9 mouse cellular contexts compared by ENCODE assay signal in the genomic region with DNA sequence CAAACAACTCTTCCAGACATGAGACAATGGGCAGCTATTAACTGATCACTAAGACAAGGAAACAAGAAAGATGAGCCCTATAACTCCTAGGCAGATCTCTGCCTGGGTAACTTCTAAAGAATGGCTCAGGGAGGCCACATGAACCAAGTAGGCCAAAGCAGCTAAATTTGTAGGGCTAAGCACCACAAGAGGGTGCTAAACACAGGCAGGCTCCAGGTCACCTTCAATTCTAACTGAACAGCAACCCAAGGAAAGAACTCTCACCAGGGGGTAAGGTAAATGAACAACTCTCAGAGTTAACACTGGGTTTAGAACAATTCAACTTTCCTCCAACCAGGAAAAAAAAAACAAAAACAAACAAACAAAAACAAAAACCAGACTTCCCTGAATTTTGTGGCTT. TPM values are rescaled to one million over a fixed set of nuclear protein-coding genes. Genes with fewer than 3 reads are reported as not detected.
DNase-seq lines count a peak whose midpoint lies in the region; ATAC-seq and TF ChIP-seq lines count a peak whose summit lies in the region.
"Had no signal": no experiment of that assay in that cellular context is flagged by ENCODE, and none has a peak within 500 bp of the region (broad histone marks: within the 10 kb centered on the region; RNA-seq: fewer than 3 reads in every experiment).

No protein-coding gene starts in this region.

- peak; percentile 72 for TF ChIP-seq CTCF in liver, postnatal 0 days (IDR thresholded peaks at IDR 0.05; ENCODE audit: low read depth)

- no peak overlapping the region for H3K9ac ChIP-seq in liver, postnatal 0 days (replicated peaks)
- H3K9ac ChIP-seq: lung, embryonic 15.5 days had no signal

- no peak overlapping the region for H3K4me3 ChIP-seq in liver, postnatal 0 days (ENCODE audit: low read depth, low read length)
- H3K4me3 ChIP-seq: lung, embryonic 15.5 days had no signal

- H3K27ac ChIP-seq in liver, postnatal 0 days (ENCODE audit: low read depth) = no peak overlapping the region
- H3K27ac ChIP-seq: lung, embryonic 15.5 days had no signal

- peaks cover 2% of the 10 kb centered on the region; the same call in 1 of the 2 replicates for H3K36me3 ChIP-seq in liver, postnatal 0 days (replicated peaks; ENCODE audit: insufficient read depth, low read length)

- no peak for TF ChIP-seq EP300 in liver, postnatal 0 days (IDR thresholded peaks at IDR 0.05; ENCODE audit: low read depth)

- no peak overlapping the region for H3K4me2 ChIP-seq in liver, postnatal 0 days (ENCODE audit: low read depth, low read length)
- H3K4me2 ChIP-seq: lung, embryonic 15.5 days had no signal

- ATAC-seq in liver, postnatal 0 days = no peak

- no peaks in the 10 kb centered on the region for H3K27me3 ChIP-seq in liver, postnatal 0 days (ENCODE audit: insufficient read depth, low read length)
- H3K27me3 ChIP-seq: lung, embryonic 15.5 days had no signal

- no peaks in the 10 kb centered on the region for H3K9me3 ChIP-seq in liver, postnatal 0 days (ENCODE audit: low read length)
- H3K9me3 ChIP-seq: lung, embryonic 15.5 days had no signal

- peak; percentile 25 for DNase-seq in layer of hippocampus, adult 9-11 months
- DNase-seq in layer of hippocampus, postnatal 36 days = no peak
- peak; percentile 76 for DNase-seq in ES-CJ7 (ENCODE audit: low read depth, low spot score)
- DNase-seq in adipocyte (ENCODE audit: low spot score) = peak; percentile 61
- peak; percentile 21 for DNase-seq in embryo, embryonic 11 days
- peak; percentile 24 for DNase-seq in liver, postnatal 0 days
- DNase-seq in yolk sac, embryonic 10.5 days (ENCODE audit: low spot score) = peak; percentile 29
- DNase-seq in ovary, postnatal 36 days (ENCODE audit: low spot score) = no peak

- no peaks in the 10 kb centered on the region for H3K4me1 ChIP-seq in liver, postnatal 0 days (ENCODE audit: insufficient read depth)
- H3K4me1 ChIP-seq: lung, embryonic 15.5 days had no signal

RNA-seq across cellular contexts. Expression of a gene that starts 48.5 kb away (rescaled TPM):
- 100 to 1,000 TPM; 113 to 119 TPM for total RNA-seq in layer of hippocampus, postnatal 36 days (2021)
- polyA plus RNA-seq in liver, postnatal 0 days (2015; fragmentation: Nextera tagmentation; extraction: Ambion mirVana) = 9.9 and 10.1 TPM in 2 replicates

RNA-seq across cellular contexts. Expression of a gene that starts 53.8 kb away (rescaled TPM):
- 1 to 10 TPM; 5.7 to 6.3 TPM for total RNA-seq in layer of hippocampus, postnatal 36 days (2021)
- 0.34 TPM in 1 of 2 replicates, not detected in the other for polyA plus RNA-seq in liver, postnatal 0 days (2015; fragmentation: Nextera tagmentation; extraction: Ambion mirVana)

RNA-seq across cellular contexts. Expression of a gene that starts 55.9 kb away (rescaled TPM):
- total RNA-seq in layer of hippocampus, postnatal 36 days (2021) = 100 to 1,000 TPM; 156 to 195 TPM
- 0.04 and 0.06 TPM in 2 replicates for polyA plus RNA-seq in liver, postnatal 0 days (2015; fragmentation: Nextera tagmentation; extraction: Ambion mirVana)

Comparison
In these comparisons a context has a peak if more than half of its experiments do, and no peak if none do; other contexts are left out.
1. DNase-seq: peak in layer of hippocampus, adult 9-11 months (single experiment), ES-CJ7 (single experiment), adipocyte (single experiment), embryo, embryonic 11 days (single experiment), liver, postnatal 0 days (single experiment) and yolk sac, embryonic 10.5 days (single experiment); none in layer of hippocampus, postnatal 36 days (0 of 2) and ovary, postnatal 36 days (single experiment).